Mouse (Mus musculus) heart, adult 2 months (tissue): ENCODE data around the gene Eid2.
"Not testable (repeated sequence)": the region's sequence is repeated elsewhere in the genome, so short reads cannot be mapped to it uniquely, and the experiment has no call there.

Experiments used
- CTCF ChIP-seq: fragments of 200-600 bp; IDR thresholded peaks from 2 replicates; pipeline ENCODE4 v1.8.1; 2022; ENCODE audit warnings: antibody characterized with exemption, mild to moderate bottlenecking, moderate library complexity
- EP300 ChIP-seq: fragments of 200-500 bp; IDR thresholded peaks from 2 replicates; pipeline ENCODE4 v1.6.1; 2011; ENCODE audit warnings: low read depth, low read length, control low read depth; ENCODE audit not compliant: insufficient read depth
- POLR2A ChIP-seq: fragments of 200-500 bp; IDR thresholded peaks from 2 replicates; pipeline ENCODE4 v1.6.1; 2011; ENCODE audit warnings: mild to moderate bottlenecking, low read depth, low read length, control low read depth; ENCODE audit not compliant: insufficient read depth

GRCm38 (mm10) chr7:28227421-28227820 lies 40.3 kb upstream of the Eid2 start:
- not testable (repeated sequence) for TF ChIP-seq CTCF, POLR2A, EP300
